Mouse (Mus musculus): ENCODE measurements around the gene Zmym3. TPM values are rescaled to one million over a fixed set of nuclear protein-coding genes. Genes with fewer than 3 reads are reported as not detected.

Gene Zmym3
- polyA plus RNA-seq (2014; fragmentation: Illumina TruSeq; extraction: RNeasy Lipid Tissue Mini Kit (QIAGEN cat#74804); ENCODE audit: insufficient read depth, low read depth, low replicate concordance): 9.9 TPM

GRCm38 (mm10) chrX:101420700-101421095 is at the start of gene Zmym3:
TSS of gene Zmym3 (minus strand) at chrX:101420849.

GRCm38 (mm10) chrX:101448886-101449475 is 28.3 kb upstream of the Zmym3 start, which contains the start of gene Itgb1bp2:
TSS of gene Itgb1bp2 (plus strand) at chrX:101449088.

GRCm38 (mm10) chrX:101429142-101429949 is 8.7 kb upstream of the Zmym3 start, which contains the start of gene Nono:
TSS of gene Nono (plus strand) at chrX:101429318.

GRCm38 (mm10) chrX:101376190-101376968 is 44.3 kb downstream of the Zmym3 start, which contains the start of gene Gjb1:
TSS of gene Gjb1 (plus strand) at chrX:101376378.

Other genes with a start within 250 kb of the Zmym3 start
- gene Snx12, start 198.3 kb downstream of the Zmym3 start, polyA plus RNA-seq (2014; fragmentation: Illumina TruSeq; extraction: RNeasy Lipid Tissue Mini Kit (QIAGEN cat#74804); ENCODE audit: insufficient read depth, low read depth, low replicate concordance): 21.6 TPM
- 21.7 TPM for gene Foxo4, start 166.3 kb downstream of the Zmym3 start, polyA plus RNA-seq (2014; fragmentation: Illumina TruSeq; extraction: RNeasy Lipid Tissue Mini Kit (QIAGEN cat#74804); ENCODE audit: insufficient read depth, low read depth, low replicate concordance)
- not detected for gene Gm614, start 156.9 kb downstream of the Zmym3 start, polyA plus RNA-seq (2014; fragmentation: Illumina TruSeq; extraction: RNeasy Lipid Tissue Mini Kit (QIAGEN cat#74804); ENCODE audit: insufficient read depth, low read depth, low replicate concordance)
- 51.9 TPM for gene Il2rg, start 152.6 kb downstream of the Zmym3 start, polyA plus RNA-seq (2014; fragmentation: Illumina TruSeq; extraction: RNeasy Lipid Tissue Mini Kit (QIAGEN cat#74804); ENCODE audit: insufficient read depth, low read depth, low replicate concordance)
- not detected for gene Gm20489, start 151.8 kb downstream of the Zmym3 start, polyA plus RNA-seq (2014; fragmentation: Illumina TruSeq; extraction: RNeasy Lipid Tissue Mini Kit (QIAGEN cat#74804); ENCODE audit: insufficient read depth, low read depth, low replicate concordance)
- gene Med12, start 146.8 kb downstream of the Zmym3 start, polyA plus RNA-seq (2014; fragmentation: Illumina TruSeq; extraction: RNeasy Lipid Tissue Mini Kit (QIAGEN cat#74804); ENCODE audit: insufficient read depth, low read depth, low replicate concordance): 23.8 TPM
- 0.09 TPM for gene Nlgn3, start 121.7 kb downstream of the Zmym3 start, polyA plus RNA-seq (2014; fragmentation: Illumina TruSeq; extraction: RNeasy Lipid Tissue Mini Kit (QIAGEN cat#74804); ENCODE audit: insufficient read depth, low read depth, low replicate concordance)
- 2.2 TPM for gene Gjb1, start 44.5 kb downstream of the Zmym3 start, polyA plus RNA-seq (2014; fragmentation: Illumina TruSeq; extraction: RNeasy Lipid Tissue Mini Kit (QIAGEN cat#74804); ENCODE audit: insufficient read depth, low read depth, low replicate concordance)
- 71.5 TPM for gene Nono, start 8.5 kb upstream of the Zmym3 start, polyA plus RNA-seq (2014; fragmentation: Illumina TruSeq; extraction: RNeasy Lipid Tissue Mini Kit (QIAGEN cat#74804); ENCODE audit: insufficient read depth, low read depth, low replicate concordance)
- gene Itgb1bp2, start 28.2 kb upstream of the Zmym3 start, polyA plus RNA-seq (2014; fragmentation: Illumina TruSeq; extraction: RNeasy Lipid Tissue Mini Kit (QIAGEN cat#74804); ENCODE audit: insufficient read depth, low read depth, low replicate concordance): 3.9 TPM
- 10.7 TPM for gene Taf1, start 111.9 kb upstream of the Zmym3 start, polyA plus RNA-seq (2014; fragmentation: Illumina TruSeq; extraction: RNeasy Lipid Tissue Mini Kit (QIAGEN cat#74804); ENCODE audit: insufficient read depth, low read depth, low replicate concordance)
- 33.5 TPM for gene Ogt, start 219.2 kb upstream of the Zmym3 start, polyA plus RNA-seq (2014; fragmentation: Illumina TruSeq; extraction: RNeasy Lipid Tissue Mini Kit (QIAGEN cat#74804); ENCODE audit: insufficient read depth, low read depth, low replicate concordance)